Mouse (Mus musculus) embryo, embryonic 11.5 days (tissue): ENCODE measurements around the gene Tnfrsf13b.
A peak's percentile ranks its signal among the peaks of the same experiment; 100 is the strongest.

Experiments used
- DNase-seq: peaks from one replicate; pipeline ENCODE4 v3.0.0-alpha.2; 2012; ENCODE audit warnings: low read depth, low spot score

The Tnfrsf13b gene

GRCm38 (mm10) chr11:61126606-61127355 lies at the start of gene Tnfrsf13b:
TSS of gene Tnfrsf13b (plus strand) at chr11:61126755.
- no peak for DNase-seq

- no peak for DNase-seq
Measured at GRCm38 (mm10) chr11:61081624-61082023, 44.9 kb upstream of the Tnfrsf13b start.

- DNase-seq = no peak
Measured at GRCm38 (mm10) chr11:61090195-61090594, 36.4 kb upstream of the Tnfrsf13b start.

GRCm38 (mm10) chr11:61091192-61091591 lies 35.4 kb upstream of the Tnfrsf13b start:
- DNase-seq = no peak

- DNase-seq = peak; percentile 54
Measured at GRCm38 (mm10) chr11:61091642-61092262, 34.8 kb upstream of the Tnfrsf13b start.

GRCm38 (mm10) chr11:61098046-61098445 lies 28.5 kb upstream of the Tnfrsf13b start:
- no peak for DNase-seq

GRCm38 (mm10) chr11:61102397-61103339 lies 23.9 kb upstream of the Tnfrsf13b start:
- no peak for DNase-seq

GRCm38 (mm10) chr11:61104241-61104901 lies 22.2 kb upstream of the Tnfrsf13b start:
- peak; percentile 87 for DNase-seq

- DNase-seq = no peak
Measured at GRCm38 (mm10) chr11:61108911-61109361, 17.6 kb upstream of the Tnfrsf13b start.

- DNase-seq = no peak
Measured at GRCm38 (mm10) chr11:61109707-61110106, 16.8 kb upstream of the Tnfrsf13b start.

- DNase-seq = no peak
Measured at GRCm38 (mm10) chr11:61110113-61110512, 16.4 kb upstream of the Tnfrsf13b start.

GRCm38 (mm10) chr11:61110928-61111327 lies 15.6 kb upstream of the Tnfrsf13b start:
- DNase-seq = no peak

- no peak for DNase-seq
Measured at GRCm38 (mm10) chr11:61111472-61111871, 15.1 kb upstream of the Tnfrsf13b start.

GRCm38 (mm10) chr11:61112323-61112995 lies 14.1 kb upstream of the Tnfrsf13b start:
- no peak for DNase-seq

- DNase-seq = no peak
Measured at GRCm38 (mm10) chr11:61116226-61116625, 10.3 kb upstream of the Tnfrsf13b start.

GRCm38 (mm10) chr11:61119996-61120583 lies 6.5 kb upstream of the Tnfrsf13b start:
- DNase-seq = no peak

- no peak for DNase-seq
Measured at GRCm38 (mm10) chr11:61122283-61122768, 4.2 kb upstream of the Tnfrsf13b start.

- DNase-seq = no peak
Measured at GRCm38 (mm10) chr11:61122769-61123288, 3.7 kb upstream of the Tnfrsf13b start.

GRCm38 (mm10) chr11:61123886-61124285 lies 2.7 kb upstream of the Tnfrsf13b start:
- DNase-seq = no peak

GRCm38 (mm10) chr11:61125970-61126369 lies 585 bp upstream of the Tnfrsf13b start:
- DNase-seq = no peak
